Mouse (Mus musculus): ENCODE measurements around the gene Gm29133.

GRCm38 (mm10) chr3:75699088-75699487 lies 48.9 kb upstream of the Gm29133 start:
- TF ChIP-seq CTCF (IDR thresholded peaks at IDR 0.05; ENCODE audit: low read depth) (no peak), EP300 (IDR thresholded peaks at IDR 0.05; ENCODE audit: low read depth) (no peak)

All from heart, postnatal 0 days (tissue).